Mouse (Mus musculus) layer of hippocampus, postnatal 14 days (tissue): ENCODE data around the gene Slc25a41. TPM values are rescaled to one million over a fixed set of nuclear protein-coding genes. Genes with fewer than 3 reads are reported as not detected.

Experiments
- DNase-seq, 2 experiments: peaks; one replicate each; pipeline ENCODE4 v3.0.0; 2021 to 2022; ENCODE audit warnings: low spot score in 2 of 2, mixed read lengths in 1 of 2
- total RNA-seq, 2 experiments: library from RNA; stranded (reverse); gene quantifications; 2 replicates each; pipeline ENCODE4 v1.2.3; 2021

Slc25a41 gene
- total RNA-seq, 2 experiments from 2014 or later, result not detected

- DNase-seq, result peak in 1 of 2 experiments; percentile 49
Observed at GRCm38 (mm10) chr17:57048816-57049215, 7.4 kb upstream of the Slc25a41 start.

- DNase-seq, result no peak
Observed at GRCm38 (mm10) chr17:57047406-57047805, 6.0 kb upstream of the Slc25a41 start.

- DNase-seq, result no peak
Observed at GRCm38 (mm10) chr17:57038978-57039377, 2.5 kb downstream of the Slc25a41 start.

GRCm38 (mm10) chr17:57032854-57033253, 8.6 kb downstream of the Slc25a41 start:
- DNase-seq, result no peak

GRCm38 (mm10) chr17:57031661-57032420, 9.6 kb downstream of the Slc25a41 start:
- DNase-seq, result peak; percentile 99 to 100

- DNase-seq, result peak in 1 of 2 experiments; percentile 39
Observed at GRCm38 (mm10) chr17:57030931-57031660, 10.4 kb downstream of the Slc25a41 start, which contains the start of gene Khsrp. Gene Khsrp (minus strand): TSS chr17:57031522.

- DNase-seq, result no peak
Observed at GRCm38 (mm10) chr17:57029691-57030090, 11.8 kb downstream of the Slc25a41 start.

GRCm38 (mm10) chr17:57027471-57027870, 14.0 kb downstream of the Slc25a41 start:
- no peak for DNase-seq

- DNase-seq, result no peak
Observed at GRCm38 (mm10) chr17:57020960-57021359, 20.5 kb downstream of the Slc25a41 start.

GRCm38 (mm10) chr17:57019693-57020092, 21.8 kb downstream of the Slc25a41 start:
- DNase-seq, result no peak

GRCm38 (mm10) chr17:57012245-57012795, 29.1 kb downstream of the Slc25a41 start:
- DNase-seq, result no peak

GRCm38 (mm10) chr17:57011236-57012141, 30.0 kb downstream of the Slc25a41 start, which contains the start of the genes Gtf2f1 and Gm17949:
Gene Gtf2f1 (minus strand): TSS chr17:57011288.
Gene Gm17949 (plus strand): TSS chr17:57011469.
- DNase-seq, result peak; percentile 93 to 98

- DNase-seq, result no peak
Observed at GRCm38 (mm10) chr17:57010911-57011235, 30.6 kb downstream of the Slc25a41 start.

- no peak for DNase-seq
Observed at GRCm38 (mm10) chr17:57007137-57007905, 34.1 kb downstream of the Slc25a41 start.

GRCm38 (mm10) chr17:57003994-57004393, 37.5 kb downstream of the Slc25a41 start:
- DNase-seq, result no peak

GRCm38 (mm10) chr17:57001228-57001627, 40.2 kb downstream of the Slc25a41 start:
- DNase-seq, result no peak

- DNase-seq, result no peak
Observed at GRCm38 (mm10) chr17:56999968-57000609, 41.4 kb downstream of the Slc25a41 start, which contains the start of gene Pspn. Gene Pspn (minus strand): TSS chr17:57000018.

GRCm38 (mm10) chr17:56999414-56999813, 42.0 kb downstream of the Slc25a41 start:
- DNase-seq, result no peak

GRCm38 (mm10) chr17:56997029-56997667, 44.3 kb downstream of the Slc25a41 start, which contains the start of gene Alkbh7:
Gene Alkbh7 (plus strand): TSS chr17:56997339.
- DNase-seq, result peak; percentile 94 to 95
